Mouse (Mus musculus): ENCODE results near the gene F3. TPM values are rescaled to one million over a fixed set of nuclear protein-coding genes. Genes with fewer than 3 reads are reported as not detected.

The F3 gene
- polyA plus RNA-seq (2015; fragmentation: Nextera tagmentation; extraction: Ambion mirVana): 99.3 and 129 TPM in 2 replicates

DNA sequence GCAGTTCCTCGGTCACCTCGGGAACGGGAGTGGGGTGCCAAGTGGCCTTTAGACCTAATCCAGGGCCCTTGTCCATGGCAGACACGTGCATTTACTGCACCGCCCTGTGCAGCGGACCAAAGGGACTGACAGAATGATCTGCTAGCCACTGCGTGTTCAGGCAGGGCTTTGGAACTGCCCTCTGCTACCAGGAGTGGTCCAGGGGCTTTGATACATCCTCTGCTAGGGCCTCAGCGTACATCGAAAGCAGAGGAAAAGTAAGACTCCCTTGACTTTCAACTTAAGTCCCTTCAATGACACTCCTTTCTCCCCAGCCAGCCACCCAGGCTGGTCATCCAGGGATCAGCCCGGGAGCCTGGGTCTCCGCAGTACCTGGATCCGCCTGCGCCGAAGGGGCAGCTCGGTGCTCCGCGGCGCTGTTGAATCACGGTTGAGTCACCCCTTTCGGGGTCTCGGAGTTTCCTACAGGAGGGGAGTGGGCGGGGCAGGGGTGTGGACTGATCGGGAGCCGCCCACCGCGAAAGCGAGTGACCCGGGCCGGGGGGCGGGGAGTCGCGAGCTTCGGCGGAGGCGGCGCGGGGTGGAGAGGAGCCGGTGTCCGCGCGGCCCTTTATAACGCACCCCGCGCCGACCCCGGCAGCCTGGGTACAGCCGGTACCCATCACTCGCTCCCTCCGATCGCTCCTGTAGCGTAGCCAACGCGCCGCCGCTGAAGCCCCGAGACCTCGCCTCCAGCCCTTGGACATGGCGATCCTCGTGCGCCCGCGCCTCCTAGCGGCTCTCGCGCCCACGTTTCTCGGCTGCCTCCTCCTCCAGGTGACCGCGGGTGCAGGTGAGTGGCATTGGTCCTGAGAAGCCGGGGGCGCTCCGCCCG lies at the start of gene F3:
Gene F3 (plus strand): TSS at position 567 of the 874 bp plus-strand sequence.
- Histone ChIP-seq H3K36me3 (ENCODE audit: insufficient read depth, low read length) (no peaks in the 10 kb centered on the region), H3K9ac (replicated peaks; ENCODE audit: low read depth) (peak within 1 kb of the TSS; percentile 73), H3K4me1 (ENCODE audit: insufficient read depth, low read depth, low read length) (peaks cover 13% of the 10 kb centered on the region; the same call in 1 of the 2 replicates), H3K9me3 (ENCODE audit: low read length) (no peaks in the 10 kb centered on the region), H3K4me2 (replicated peaks; ENCODE audit: low read depth, low read length) (peak within 1 kb of the TSS; percentile 90), H3K27ac (ENCODE audit: low read length) (peak within 1 kb of the TSS; percentile 87), H3K27me3 (replicated peaks; ENCODE audit: insufficient read depth, low read length) (no peaks in the 10 kb centered on the region), H3K4me3 (ENCODE audit: low read depth, low read length) (peak within 1 kb of the TSS; percentile 50)
- peak; percentile 84 for ATAC-seq
- TF ChIP-seq EP300 (IDR thresholded peaks at IDR 0.05) (no peak; the same call in 1 of the 2 replicates), CTCF (IDR thresholded peaks at IDR 0.05) (peak; percentile 89)
- WGBS: 1% methylated on average over 62 of the region's 73 CpGs
- DNase-seq (ENCODE audit: low spot score): peak; percentile 91

DNA sequence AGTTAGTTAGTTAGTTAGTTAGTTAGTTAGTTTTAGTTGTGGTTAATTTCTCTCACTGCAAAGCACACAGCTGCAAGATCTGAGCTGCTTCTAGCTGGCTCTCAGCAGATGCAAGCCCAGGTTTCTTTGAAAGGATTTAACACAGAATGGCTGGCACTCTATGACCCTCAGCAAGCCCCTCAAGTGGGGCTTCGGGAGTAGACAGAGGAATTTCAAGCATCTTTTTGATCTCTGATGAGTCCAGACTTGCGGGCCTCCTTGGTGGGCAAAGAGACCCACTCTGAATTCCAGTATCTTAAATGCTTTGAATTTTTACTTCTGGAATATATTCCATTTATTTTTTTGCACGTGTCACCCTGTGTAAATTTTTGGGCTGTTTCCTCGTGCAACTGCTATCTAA lies 44.4 kb upstream of the F3 start:
- Histone ChIP-seq H3K36me3 (ENCODE audit: insufficient read depth, low read length) (no peaks in the 10 kb centered on the region), H3K4me2 (replicated peaks; ENCODE audit: low read depth, low read length) (no peak overlapping the region), H3K9ac (replicated peaks; ENCODE audit: low read depth) (no peak overlapping the region), H3K4me1 (ENCODE audit: insufficient read depth, low read depth, low read length) (no peaks in the 10 kb centered on the region), H3K4me3 (ENCODE audit: low read depth, low read length) (no peak overlapping the region), H3K9me3 (ENCODE audit: low read length) (no peaks in the 10 kb centered on the region), H3K27ac (ENCODE audit: low read length) (no peak overlapping the region), H3K27me3 (replicated peaks; ENCODE audit: insufficient read depth, low read length) (no peaks in the 10 kb centered on the region)
- no peak; the same call in 1 of the 2 replicates for ATAC-seq
- no peak for DNase-seq (ENCODE audit: low spot score)
- TF ChIP-seq CTCF (IDR thresholded peaks at IDR 0.05) (no peak), EP300 (IDR thresholded peaks at IDR 0.05) (peak; percentile 52; the same call in 1 of the 2 replicates)
- 29% methylated on average over 4 of the region's 4 CpGs for WGBS

DNA sequence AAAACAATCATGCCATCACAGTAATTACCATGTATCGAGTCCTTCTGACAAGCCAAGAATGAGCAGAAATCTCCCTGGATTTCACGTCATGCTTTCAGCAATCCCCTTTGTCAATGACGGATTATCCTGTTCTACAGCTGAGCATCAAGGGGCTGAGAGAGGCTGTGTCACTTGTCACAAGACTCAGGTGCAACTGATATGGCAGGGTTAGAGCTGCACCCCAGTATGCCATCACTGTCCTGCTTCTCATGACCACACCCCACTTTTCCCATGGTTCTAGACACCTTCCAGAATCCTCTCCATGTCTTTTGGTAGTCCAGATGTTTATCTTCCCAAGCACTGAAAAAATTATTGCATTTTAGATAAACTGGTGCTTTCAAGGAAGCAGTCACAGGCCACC lies 43.9 kb upstream of the F3 start:
- Histone ChIP-seq H3K36me3 (ENCODE audit: insufficient read depth, low read length) (no peaks in the 10 kb centered on the region), H3K9ac (replicated peaks; ENCODE audit: low read depth) (no peak overlapping the region), H3K27ac (ENCODE audit: low read length) (no peak overlapping the region), H3K4me1 (ENCODE audit: insufficient read depth, low read depth, low read length) (no peaks in the 10 kb centered on the region), H3K4me2 (replicated peaks; ENCODE audit: low read depth, low read length) (no peak overlapping the region), H3K27me3 (replicated peaks; ENCODE audit: insufficient read depth, low read length) (no peaks in the 10 kb centered on the region), H3K9me3 (ENCODE audit: low read length) (no peaks in the 10 kb centered on the region), H3K4me3 (ENCODE audit: low read depth, low read length) (no peak overlapping the region)
- TF ChIP-seq EP300 (IDR thresholded peaks at IDR 0.05): no peak
- DNase-seq (ENCODE audit: low spot score): no peak
- no peak for ATAC-seq
- 38% methylated on average over 3 of the region's 3 CpGs for WGBS

DNA sequence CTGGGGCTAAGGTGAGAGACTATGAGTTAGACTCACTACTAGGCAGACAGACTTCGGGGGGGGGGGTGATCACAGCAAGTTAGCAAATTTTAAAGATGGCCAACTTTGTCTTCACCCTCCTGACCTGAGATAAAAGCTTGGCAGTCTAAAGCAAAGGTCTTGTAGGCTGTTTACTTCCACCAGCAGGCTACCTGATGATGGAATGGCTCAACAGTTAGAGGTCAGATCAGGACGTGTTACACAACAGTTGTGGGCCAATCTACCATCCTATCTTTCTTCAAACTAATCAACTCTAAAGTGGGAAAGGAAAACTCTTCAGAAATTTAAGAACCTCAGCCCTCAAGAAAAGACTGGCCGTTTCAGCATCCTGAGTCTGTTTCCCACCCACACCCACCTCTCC lies 43.1 kb upstream of the F3 start:
- 31% methylated on average over 3 of the region's 3 CpGs for WGBS
- Histone ChIP-seq H3K27me3 (replicated peaks; ENCODE audit: insufficient read depth, low read length) (no peaks in the 10 kb centered on the region), H3K36me3 (ENCODE audit: insufficient read depth, low read length) (no peaks in the 10 kb centered on the region), H3K4me2 (replicated peaks; ENCODE audit: low read depth, low read length) (no peak overlapping the region), H3K27ac (ENCODE audit: low read length) (no peak overlapping the region), H3K4me1 (ENCODE audit: insufficient read depth, low read depth, low read length) (no peaks in the 10 kb centered on the region), H3K4me3 (ENCODE audit: low read depth, low read length) (no peak overlapping the region), H3K9ac (replicated peaks; ENCODE audit: low read depth) (no peak overlapping the region), H3K9me3 (ENCODE audit: low read length) (no peaks in the 10 kb centered on the region)
- no peak for ATAC-seq
- TF ChIP-seq CTCF (IDR thresholded peaks at IDR 0.05): no peak
- TF ChIP-seq EP300 (IDR thresholded peaks at IDR 0.05): no peak
- no peak for DNase-seq (ENCODE audit: low spot score)

DNA sequence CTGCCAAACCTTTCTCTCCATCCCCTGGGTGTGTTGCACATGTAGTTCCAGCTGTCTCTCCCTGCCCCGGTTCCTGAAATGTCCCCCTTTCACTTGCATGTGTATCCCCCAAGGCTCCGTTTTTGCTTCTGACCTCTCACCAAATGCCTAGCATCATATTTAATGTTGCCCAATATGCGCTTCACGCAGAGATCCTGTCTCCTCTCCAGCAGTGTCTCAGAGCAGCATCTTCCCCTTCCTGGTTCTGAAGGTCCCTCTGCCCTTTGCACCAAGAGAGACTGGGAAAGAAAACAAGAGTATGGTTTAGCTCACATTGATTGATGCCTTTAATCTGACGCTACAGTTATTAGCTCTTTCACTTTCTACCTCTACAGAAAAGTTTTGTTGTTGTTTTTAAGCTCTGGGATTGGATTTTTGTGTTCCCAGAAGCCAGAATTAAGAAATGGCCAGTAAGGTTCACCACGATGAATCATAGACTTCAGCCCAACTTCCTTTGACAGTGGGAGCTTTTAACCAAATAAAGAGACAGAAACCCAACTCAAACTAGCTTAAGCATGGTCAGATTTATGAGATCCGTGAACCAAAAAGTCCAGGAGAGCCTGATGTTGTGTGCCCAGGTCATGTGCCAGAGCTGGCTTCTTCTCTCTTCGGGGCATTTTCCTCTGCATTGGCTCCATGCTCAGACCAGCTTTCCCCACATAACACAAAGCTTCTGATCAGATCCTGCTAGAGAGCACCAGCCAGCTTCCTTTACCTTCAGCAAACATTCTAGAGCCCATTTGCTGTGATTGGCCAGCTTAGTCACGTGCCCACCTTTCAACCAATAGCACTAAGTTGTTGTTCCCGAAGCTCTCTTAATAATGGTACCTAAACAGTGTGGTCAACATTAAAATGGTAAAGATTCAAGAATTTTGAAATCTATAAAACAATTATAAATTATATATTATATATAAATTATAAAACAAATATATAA lies 40.6 kb upstream of the F3 start:
- H3K9ac ChIP-seq (replicated peaks; ENCODE audit: low read depth): no peak overlapping the region
- H3K4me1 ChIP-seq (ENCODE audit: insufficient read depth, low read depth, low read length): no peaks in the 10 kb centered on the region
- TF ChIP-seq CTCF (IDR thresholded peaks at IDR 0.05): no peak
- TF ChIP-seq EP300 (IDR thresholded peaks at IDR 0.05): no peak
- ATAC-seq (no peak), DNase-seq (ENCODE audit: low spot score) (no peak)
- no peak overlapping the region for H3K27ac ChIP-seq (ENCODE audit: low read length)
- H3K4me3 ChIP-seq (ENCODE audit: low read depth, low read length): no peak overlapping the region
- H3K36me3 ChIP-seq (ENCODE audit: insufficient read depth, low read length): no peaks in the 10 kb centered on the region
- WGBS: 67% methylated on average over 10 of the region's 10 CpGs
- H3K9me3 ChIP-seq (ENCODE audit: low read length): no peaks in the 10 kb centered on the region
- no peaks in the 10 kb centered on the region for H3K27me3 ChIP-seq (replicated peaks; ENCODE audit: insufficient read depth, low read length)
- H3K4me2 ChIP-seq (replicated peaks; ENCODE audit: low read depth, low read length): no peak overlapping the region

DNA sequence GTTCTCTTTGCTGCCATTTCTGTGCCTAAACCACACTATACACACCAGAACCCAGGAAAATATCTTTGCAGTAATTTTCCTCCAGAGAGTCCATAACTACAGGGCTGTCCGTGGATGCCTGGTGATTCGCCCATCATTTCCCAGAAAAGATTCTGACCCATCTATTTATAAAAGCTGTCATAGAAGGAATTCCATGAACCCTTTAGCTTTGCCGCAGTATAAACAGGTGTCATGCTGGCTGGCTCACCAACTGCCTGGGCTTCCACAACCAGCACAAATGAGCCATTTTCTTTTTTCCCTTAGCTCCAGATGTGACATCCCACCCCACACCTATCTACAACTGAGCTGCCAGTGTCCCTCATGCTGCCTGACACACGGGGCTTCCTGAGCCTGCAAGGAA lies 38.8 kb upstream of the F3 start:
- Histone ChIP-seq H3K27ac (ENCODE audit: low read length) (no peak overlapping the region), H3K27me3 (replicated peaks; ENCODE audit: insufficient read depth, low read length) (no peaks in the 10 kb centered on the region), H3K9ac (replicated peaks; ENCODE audit: low read depth) (no peak overlapping the region), H3K9me3 (ENCODE audit: low read length) (no peaks in the 10 kb centered on the region), H3K36me3 (ENCODE audit: insufficient read depth, low read length) (no peaks in the 10 kb centered on the region), H3K4me1 (ENCODE audit: insufficient read depth, low read depth, low read length) (no peaks in the 10 kb centered on the region), H3K4me2 (replicated peaks; ENCODE audit: low read depth, low read length) (no peak overlapping the region), H3K4me3 (ENCODE audit: low read depth, low read length) (no peak overlapping the region)
- TF ChIP-seq CTCF (IDR thresholded peaks at IDR 0.05): no peak
- TF ChIP-seq EP300 (IDR thresholded peaks at IDR 0.05): no peak
- DNase-seq (ENCODE audit: low spot score): no peak
- 44% methylated on average over 4 of the region's 4 CpGs for WGBS
- no peak for ATAC-seq

Data from lung, postnatal 0 days (tissue).